Mouse (Mus musculus) lung, adult 2 months (tissue): ENCODE results near the gene Cct6b.

ENCODE experiments used
- CTCF ChIP-seq: fragments of 200-500 bp; IDR thresholded peaks from 2 replicates; pipeline ENCODE4 v1.5.1; 2011; ENCODE audit warnings: mild to moderate bottlenecking, low read length, control low read depth; ENCODE audit not compliant: insufficient read depth
- POLR2A ChIP-seq: fragments of 200-500 bp; IDR thresholded peaks from 2 replicates; pipeline ENCODE4 v1.6.1; 2011; ENCODE audit warnings: low read depth, mild to moderate bottlenecking, control low read depth, low read length, borderline replicate concordance; ENCODE audit errors: extremely low read depth

DNA sequence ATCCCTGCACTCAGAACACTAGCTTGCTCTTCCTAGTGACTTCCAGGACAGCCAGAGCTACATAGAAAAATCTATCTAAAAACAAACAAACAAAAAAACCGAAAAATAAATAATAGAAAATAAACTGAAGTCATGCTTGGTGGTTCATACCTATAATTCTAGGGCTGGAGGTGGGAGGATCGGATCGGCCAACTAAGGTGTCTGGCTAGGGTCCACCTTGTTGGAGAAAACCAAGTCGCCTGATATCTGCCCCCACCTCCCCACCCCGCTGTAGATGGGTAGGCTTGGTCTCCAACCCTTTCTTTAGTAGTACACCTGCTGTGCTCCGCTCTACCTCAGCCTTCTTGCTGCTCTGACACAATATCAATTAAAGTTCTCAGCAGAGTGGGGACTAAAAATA is 18.1 kb upstream of the Cct6b start:
- no peak for TF ChIP-seq CTCF
- no peak for TF ChIP-seq POLR2A
